Mouse (Mus musculus): Measurements from ENCODE around the gene Carns1.

Carns1 gene

GRCm38 (mm10) chr19:4171393-4172290, 3.6 kb downstream of the Carns1 start:
- no peak for DNase-seq (ENCODE audit: low read depth, low spot score)

- DNase-seq (ENCODE audit: low read depth, low spot score): no peak
Observed at GRCm38 (mm10) chr19:4170723-4171392, 4.4 kb downstream of the Carns1 start.

- DNase-seq (ENCODE audit: low read depth, low spot score): no peak
Observed at GRCm38 (mm10) chr19:4169810-4170209, 5.5 kb downstream of the Carns1 start.

GRCm38 (mm10) chr19:4169378-4169784, 5.9 kb downstream of the Carns1 start:
- DNase-seq (ENCODE audit: low read depth, low spot score): peak; percentile 99

- no peak for DNase-seq (ENCODE audit: low read depth, low spot score)
Observed at GRCm38 (mm10) chr19:4166678-4167476, 8.4 kb downstream of the Carns1 start.

GRCm38 (mm10) chr19:4164721-4165120, 10.6 kb downstream of the Carns1 start:
- DNase-seq (ENCODE audit: low read depth, low spot score): peak; percentile 34

GRCm38 (mm10) chr19:4164100-4164499, 11.2 kb downstream of the Carns1 start:
- no peak for DNase-seq (ENCODE audit: low read depth, low spot score)

- DNase-seq (ENCODE audit: low read depth, low spot score): no peak
Observed at GRCm38 (mm10) chr19:4163543-4163887, 11.8 kb downstream of the Carns1 start.

GRCm38 (mm10) chr19:4162646-4163542, 12.4 kb downstream of the Carns1 start, which contains the start of gene Rps6kb2:
Rps6kb2 (minus strand) TSS chr19:4163354.
- DNase-seq (ENCODE audit: low read depth, low spot score): peak; percentile 95

GRCm38 (mm10) chr19:4159049-4159448, 16.2 kb downstream of the Carns1 start:
- no peak for DNase-seq (ENCODE audit: low read depth, low spot score)

GRCm38 (mm10) chr19:4156771-4157170, 18.5 kb downstream of the Carns1 start:
- no peak for DNase-seq (ENCODE audit: low read depth, low spot score)

GRCm38 (mm10) chr19:4156073-4156579, 19.2 kb downstream of the Carns1 start:
- DNase-seq (ENCODE audit: low read depth, low spot score): no peak

GRCm38 (mm10) chr19:4155223-4156072, 19.8 kb downstream of the Carns1 start:
- DNase-seq (ENCODE audit: low read depth, low spot score): peak; percentile 71

- DNase-seq (ENCODE audit: low read depth, low spot score): peak; percentile 81
Observed at GRCm38 (mm10) chr19:4154437-4155222, 20.6 kb downstream of the Carns1 start.

- no peak for DNase-seq (ENCODE audit: low read depth, low spot score)
Observed at GRCm38 (mm10) chr19:4153232-4153654, 22.0 kb downstream of the Carns1 start, which contains the start of gene Ptprcap. Ptprcap (plus strand) TSS chr19:4153604.

GRCm38 (mm10) chr19:4152445-4153231, 22.6 kb downstream of the Carns1 start:
- no peak for DNase-seq (ENCODE audit: low read depth, low spot score)

- DNase-seq (ENCODE audit: low read depth, low spot score): no peak
Observed at GRCm38 (mm10) chr19:4151898-4152297, 23.4 kb downstream of the Carns1 start.

GRCm38 (mm10) chr19:4151488-4151860, 23.8 kb downstream of the Carns1 start:
- DNase-seq (ENCODE audit: low read depth, low spot score): no peak

Data from A20 (cell line).